Mouse (Mus musculus) gastrocnemius, postnatal 10 days (tissue): ENCODE results near the gene Rad52. TPM values are rescaled to one million over a fixed set of nuclear protein-coding genes. Genes with fewer than 3 reads are reported as not detected.
A peak's percentile ranks its signal among the peaks of the same experiment; 100 is the strongest.

Source experiments
- DNase-seq: peaks from one replicate; pipeline ENCODE4 v3.0.0; 2021; ENCODE audit warnings: mixed read lengths
- long read RNA-seq, 2 experiments: library from polyadenylated mRNA; stranded (forward); transcript quantifications; one replicate each; pipeline ENCODE4 v2.0.0; 2021
- total RNA-seq, 2 experiments: library from RNA; stranded (reverse); gene quantifications; 2 replicates each; pipeline ENCODE4 v1.2.3; 2021

The Rad52 gene
- 10 to 100 TPM; 10.4 to 20.3 TPM for total RNA-seq
- long read RNA-seq, experiment 1, partial matches to known transcripts: 0 of 13 reads
- long read RNA-seq, experiment 1, other reads (novel, unspliced or antisense): 13 of 13 reads
- long read RNA-seq, experiment 2, partial matches to known transcripts: 2 of 8 reads
- long read RNA-seq, experiment 2, other reads (novel, unspliced or antisense): 5 of 8 reads

DNA sequence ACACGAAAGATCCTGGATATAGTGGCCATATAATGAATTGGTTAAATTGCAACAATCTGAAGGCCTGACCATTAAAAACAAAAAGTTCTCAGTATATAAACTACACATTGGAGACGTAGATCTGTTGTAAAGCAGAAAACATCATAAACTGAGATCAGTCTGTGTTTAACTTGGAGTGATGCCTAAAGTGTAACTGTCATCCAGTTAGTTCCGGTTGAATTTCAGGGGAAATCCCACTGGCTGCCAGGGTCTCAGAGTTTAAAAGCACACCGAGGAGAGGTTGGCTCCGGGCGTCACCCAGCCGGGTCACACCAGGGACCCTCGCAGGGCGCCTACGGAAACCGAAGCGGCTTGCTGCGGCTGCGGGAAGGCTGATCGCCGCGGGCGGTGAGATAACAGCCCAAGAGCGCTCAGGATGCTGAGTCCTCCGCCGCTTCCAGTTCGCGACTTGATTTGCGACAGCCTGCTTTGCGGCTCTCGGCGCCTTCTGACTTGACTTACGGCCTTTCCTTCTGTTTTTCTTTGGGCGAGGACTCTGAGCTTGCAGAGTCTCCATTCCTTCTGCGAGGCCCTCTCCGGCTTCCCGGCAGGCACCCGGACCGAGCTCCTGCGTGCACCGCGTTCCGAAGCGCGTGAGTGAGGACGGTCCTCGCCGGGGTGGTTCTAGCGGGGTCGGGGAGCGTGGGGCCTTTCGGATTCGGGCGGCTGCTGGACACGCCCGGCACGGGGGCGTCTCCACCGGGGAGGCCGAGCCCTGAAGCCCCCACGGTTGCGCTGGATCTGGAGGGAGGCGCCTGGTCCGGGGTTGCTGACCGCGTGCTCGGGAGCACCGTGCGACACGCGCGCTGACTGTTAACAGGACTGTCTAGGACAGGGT lies at the start of gene Rad52:
Gene Rad52, plus strand, starts transcription at position 495 of the 877 bp plus-strand sequence.
- peak; percentile 74 for DNase-seq

- DNase-seq: no peak
Measured at GRCm38 (mm10) chr6:119854156-119854555, 48.3 kb upstream of the Rad52 start.

DNA sequence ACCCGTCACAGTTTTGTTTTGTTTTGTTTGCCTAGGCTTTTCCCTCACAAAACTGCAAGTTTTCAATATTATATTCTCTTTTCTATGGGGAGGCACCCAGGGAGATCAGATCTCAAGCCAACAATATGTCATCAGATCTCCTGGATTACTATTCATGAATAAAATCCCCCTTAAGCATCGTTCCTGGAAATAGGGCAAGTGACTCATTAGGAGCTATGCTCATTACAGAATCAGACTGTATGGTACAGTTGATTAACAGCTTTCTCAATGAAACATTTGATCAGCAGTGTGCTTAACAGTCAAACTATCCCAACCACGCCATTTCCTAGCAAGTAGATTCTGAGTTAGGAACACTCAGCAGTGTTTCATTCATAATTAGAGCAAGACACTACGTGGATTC lies 47.0 kb upstream of the Rad52 start:
- no peak for DNase-seq

- no peak for DNase-seq
Measured at GRCm38 (mm10) chr6:119860236-119860635, 42.3 kb upstream of the Rad52 start.

DNA sequence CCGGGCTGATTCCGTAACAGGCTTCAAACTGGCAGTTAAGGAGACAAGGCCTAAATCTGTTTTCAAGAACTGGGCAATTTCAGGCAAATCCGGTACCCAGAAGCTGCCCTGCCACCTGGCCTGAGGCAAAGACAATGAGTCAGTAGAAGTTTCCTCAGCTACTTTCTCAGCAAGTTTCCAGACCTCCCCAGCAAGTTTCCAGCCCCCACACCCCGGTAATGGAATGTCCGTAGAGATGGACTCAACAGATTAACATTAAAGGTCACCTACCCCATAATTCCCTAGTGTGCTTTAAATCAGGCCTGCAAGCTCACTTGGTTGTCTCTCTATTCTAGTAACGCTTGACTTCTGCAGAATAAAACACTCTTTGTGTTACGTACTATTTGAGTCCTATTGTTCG lies 41.0 kb upstream of the Rad52 start:
- DNase-seq: no peak

GRCm38 (mm10) chr6:119864341-119865034 lies 38.0 kb upstream of the Rad52 start:
- DNase-seq: peak; percentile 83

DNA sequence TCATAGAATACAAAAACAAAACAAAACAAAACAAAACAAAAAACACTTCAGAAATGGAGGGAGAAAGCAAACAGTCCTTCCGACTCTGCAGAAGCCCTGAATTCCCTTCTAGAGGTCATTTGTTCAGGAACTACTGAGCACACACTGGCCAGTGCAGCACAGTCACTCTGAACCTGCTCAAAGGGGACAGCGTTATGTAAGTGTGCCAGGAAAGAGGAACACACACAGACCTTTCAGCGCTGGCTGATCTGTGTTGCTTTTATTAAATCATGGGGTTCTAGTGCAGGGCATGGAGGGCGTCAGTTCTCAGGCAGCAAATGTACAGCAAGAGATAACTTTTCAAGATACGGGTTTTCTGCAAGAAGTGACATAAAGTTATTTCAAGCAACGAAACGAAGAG lies 19.3 kb upstream of the Rad52 start:
- no peak for DNase-seq

DNA sequence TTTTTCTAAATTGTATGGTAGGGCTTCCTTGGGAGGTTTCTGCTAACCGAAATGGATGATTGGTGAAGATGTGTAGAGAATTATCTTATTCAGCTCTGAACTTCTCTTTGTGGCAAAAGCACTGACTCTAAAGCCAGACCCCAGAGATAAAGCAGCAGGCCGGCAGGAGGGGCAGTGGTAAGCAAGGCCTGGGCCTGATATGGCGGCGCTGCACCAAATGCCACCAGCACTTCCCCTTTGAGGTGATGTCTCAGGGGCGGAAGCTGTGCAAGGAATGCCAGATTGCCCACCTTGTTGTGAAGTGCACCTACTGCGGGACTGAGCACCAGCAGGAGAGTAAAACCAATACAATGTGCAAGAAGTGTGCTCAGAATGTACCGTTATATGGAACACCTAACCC lies 9.8 kb upstream of the Rad52 start:
- no peak for DNase-seq

DNA sequence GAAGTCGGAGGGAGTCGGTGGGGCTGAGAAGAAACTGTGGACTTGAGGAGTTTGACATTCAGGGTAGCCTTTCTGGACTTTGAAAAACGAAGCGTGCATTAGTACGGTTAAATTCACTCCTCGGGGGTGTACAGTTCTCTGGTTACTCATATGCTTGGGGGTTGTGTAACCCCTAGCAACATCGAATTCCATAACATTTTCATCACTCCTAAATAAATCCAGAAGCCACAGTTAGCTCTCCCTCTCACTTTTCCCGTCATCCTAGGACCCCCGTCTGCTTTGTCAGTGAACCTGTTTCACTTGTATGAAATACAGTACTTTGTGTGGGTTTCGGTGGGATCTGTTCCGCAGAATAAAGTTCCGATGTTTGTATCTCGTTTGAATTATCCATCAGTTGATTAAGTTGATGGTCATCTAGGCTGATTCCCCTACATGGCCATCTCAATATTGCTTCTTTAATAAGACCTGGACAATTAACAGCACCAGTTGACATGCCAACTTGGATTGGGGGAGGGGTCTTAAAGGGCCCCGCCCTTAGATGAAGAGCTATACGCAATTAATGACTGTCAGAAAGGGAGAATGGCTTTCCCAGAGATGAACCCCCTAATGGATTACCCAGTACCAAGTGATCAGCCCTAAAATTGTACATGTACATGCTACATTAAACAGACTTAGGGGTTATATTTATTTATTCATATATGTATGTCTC lies 737 bp downstream of the Rad52 start:
- no peak for DNase-seq

- no peak for DNase-seq
Measured at GRCm38 (mm10) chr6:119905461-119905860, 3.0 kb downstream of the Rad52 start.

DNA sequence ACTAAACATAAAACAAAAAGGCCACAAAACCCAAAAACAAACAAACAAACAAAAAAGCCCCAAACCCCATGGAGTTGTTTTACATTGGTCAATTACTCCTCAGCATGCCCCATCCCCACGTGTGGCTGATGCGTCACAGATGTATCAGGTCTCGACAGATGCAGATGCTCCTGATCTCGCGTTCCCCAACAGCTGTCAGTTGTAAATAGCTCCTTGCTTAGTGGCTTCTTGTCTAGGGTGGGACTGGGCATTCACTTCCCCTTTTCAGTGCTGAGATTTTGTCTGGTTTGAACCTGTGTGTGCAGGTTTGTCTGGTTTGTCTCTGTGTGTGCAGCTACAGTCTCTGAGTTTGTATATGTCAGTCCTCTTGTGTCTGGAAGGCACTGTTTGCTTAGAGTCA lies 9.5 kb downstream of the Rad52 start:
- DNase-seq: no peak

DNA sequence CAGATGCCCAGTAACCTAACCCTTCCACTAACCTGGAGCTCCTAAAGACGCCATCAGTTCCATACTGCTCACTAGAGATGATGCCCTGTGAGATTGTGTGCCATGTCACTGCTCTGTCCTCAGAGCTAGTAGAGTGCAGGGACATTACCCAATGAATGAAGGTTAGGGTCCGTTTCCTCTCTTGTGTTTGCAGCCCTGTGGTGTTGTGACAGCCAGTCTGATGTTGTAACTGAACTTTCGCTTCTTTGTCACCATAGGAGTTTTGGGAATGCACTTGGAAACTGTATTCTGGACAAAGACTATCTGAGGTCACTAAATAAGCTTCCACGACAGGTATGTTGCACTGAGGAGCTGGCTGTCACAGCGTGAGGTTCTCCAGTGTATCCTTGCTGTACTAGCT lies 13.2 kb downstream of the Rad52 start:
- no peak for DNase-seq

GRCm38 (mm10) chr6:119918561-119919181 lies 16.2 kb downstream of the Rad52 start:
- DNase-seq: no peak

DNA sequence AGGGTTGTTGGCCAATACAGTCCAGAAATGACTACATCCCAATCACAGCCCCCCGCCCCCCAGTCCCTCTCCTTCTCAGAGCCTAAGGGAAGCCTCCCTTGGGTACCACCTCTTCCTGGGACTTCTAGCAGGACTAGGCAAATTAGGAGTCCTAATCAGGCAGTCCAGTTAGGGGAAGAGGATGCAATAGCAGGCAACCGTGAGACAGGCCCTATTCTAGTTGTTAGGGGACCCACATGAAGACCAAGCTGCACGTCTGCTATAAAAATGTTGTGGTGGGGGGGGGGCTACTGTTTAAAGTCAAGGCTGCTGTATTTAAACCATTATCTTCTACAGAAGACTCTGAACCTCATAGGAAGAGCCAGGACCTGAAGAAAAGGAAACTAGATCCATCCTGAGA lies 19.6 kb downstream of the Rad52 start:
- no peak for DNase-seq

DNA sequence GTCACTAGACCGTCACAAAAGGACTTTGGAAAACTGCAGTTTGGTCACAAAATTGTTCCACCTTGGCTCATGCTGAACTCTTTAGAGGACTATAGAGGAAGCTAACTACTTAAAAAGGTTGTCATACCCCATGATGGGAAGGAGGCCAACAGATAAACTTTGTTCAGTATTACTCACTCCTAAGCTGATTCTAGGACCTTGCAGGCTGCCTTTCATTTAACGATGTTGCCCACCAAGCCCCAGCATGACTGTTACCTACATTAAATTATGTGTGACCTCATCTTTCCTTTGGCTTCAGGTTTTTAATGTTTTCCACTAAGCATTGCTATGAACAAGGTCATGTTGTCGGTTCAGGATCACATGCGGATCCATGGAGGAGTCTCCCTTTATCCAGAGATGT lies 20.0 kb downstream of the Rad52 start:
- no peak for DNase-seq

- DNase-seq: no peak
Measured at GRCm38 (mm10) chr6:119924235-119925005, 21.9 kb downstream of the Rad52 start.

Other genes with a start within 250 kb of the Rad52 start
- 10 to 100 TPM; 22.7 to 26.7 TPM for gene Erc1, start 54.5 kb upstream of the Rad52 start, total RNA-seq
- 100 to 1,000 TPM; 283 to 292 TPM for gene Wnk1, start 136.0 kb downstream of the Rad52 start, total RNA-seq
- not detected for gene Ninj2, start 190.7 kb downstream of the Rad52 start, total RNA-seq